Mouse (Mus musculus) liver, adult 2 months (tissue): ENCODE data around the gene Nxn.

Experiments
- CTCF ChIP-seq: fragments of 200-500 bp; IDR thresholded peaks from 2 replicates; pipeline ENCODE4 v1.5.1; 2011; ENCODE audit warnings: low read depth, low read length, control low read depth
- POLR2A ChIP-seq: fragments of 200-500 bp; IDR thresholded peaks from 2 replicates; pipeline ENCODE4 v1.6.1; 2011; ENCODE audit warnings: low read length, control low read depth; ENCODE audit not compliant: insufficient read depth; ENCODE audit errors: extremely low read depth

DNA sequence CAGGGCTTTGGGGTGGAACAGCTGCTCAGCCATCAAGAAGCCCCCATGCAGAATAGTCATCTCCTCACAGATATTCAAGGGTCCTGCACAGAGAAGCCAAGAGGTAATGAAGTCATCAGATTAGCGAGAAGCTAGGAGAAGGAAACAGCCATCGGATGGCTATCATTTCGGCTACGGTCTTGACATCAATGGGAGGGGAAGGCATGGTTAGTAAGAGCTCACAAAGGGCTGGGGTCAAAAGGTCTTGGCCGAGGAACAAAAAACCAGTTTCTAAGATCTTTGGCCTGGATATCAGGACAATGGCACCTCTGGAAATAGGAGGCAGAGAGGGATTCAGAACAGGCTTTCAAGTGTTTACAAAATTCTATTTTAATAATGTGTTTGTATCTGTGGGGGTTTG is 185.1 kb downstream of the Nxn start:
- TF ChIP-seq POLR2A (no peak), CTCF (no peak)
